Mouse (Mus musculus): Measurements from ENCODE around the gene Troap. TPM values are rescaled to one million over a fixed set of nuclear protein-coding genes. Genes with fewer than 3 reads are reported as not detected.

The Troap gene
- 4.6 and 10.3 TPM in 2 replicates for polyA plus RNA-seq (2015; fragmentation: Nextera tagmentation; extraction: Ambion mirVana)

DNA sequence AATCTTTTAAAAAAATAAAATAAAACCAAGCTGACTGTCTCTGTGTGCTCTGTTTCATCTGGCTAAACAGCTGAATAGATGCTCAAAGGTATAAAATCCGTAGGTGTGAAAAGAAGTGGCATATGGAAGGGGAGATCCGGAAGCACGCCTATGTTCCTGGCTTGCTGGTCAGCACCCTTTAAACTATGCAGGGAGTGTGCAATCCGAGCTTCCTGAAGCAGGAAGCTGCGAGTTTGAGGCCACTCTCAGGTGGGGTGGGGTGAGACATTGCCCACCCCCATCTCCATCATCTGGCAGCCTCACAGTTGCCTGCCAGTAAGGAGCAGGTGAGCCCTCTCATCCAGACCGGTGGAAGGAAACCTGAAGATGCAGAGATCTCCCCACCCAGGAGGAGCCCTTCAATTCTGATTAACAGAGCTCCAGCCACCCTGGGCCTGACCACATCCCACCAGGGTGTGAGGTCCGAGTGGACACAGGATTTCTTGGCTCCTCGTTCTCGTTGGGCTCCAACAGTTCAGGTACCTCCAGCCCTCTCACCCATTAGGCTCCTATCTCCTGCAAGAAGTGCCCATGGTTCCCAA is at the start of gene Troap:
Troap (plus strand) TSS at position 557 of the 581 bp plus-strand sequence.
- Histone ChIP-seq H3K4me1 (peaks cover 16% of the 10 kb centered on the region), H3K9me3 (replicated peaks) (no peaks in the 10 kb centered on the region), H3K4me2 (peak within 1 kb of the TSS; percentile 83), H3K4me3 (replicated peaks) (peak within 1 kb of the TSS; percentile 51), H3K9ac (replicated peaks) (peak within 1 kb of the TSS; percentile 71), H3K27me3 (replicated peaks) (peaks cover 7% of the 10 kb centered on the region; the same call in 1 of the 2 replicates), H3K27ac (replicated peaks) (peak within 1 kb of the TSS; percentile 93), H3K36me3 (no peaks in the 10 kb centered on the region)
- 22% methylated on average over 9 of the region's 9 CpGs for WGBS
- peak; percentile 42 for ATAC-seq (ENCODE audit: low FRiP score)

DNA sequence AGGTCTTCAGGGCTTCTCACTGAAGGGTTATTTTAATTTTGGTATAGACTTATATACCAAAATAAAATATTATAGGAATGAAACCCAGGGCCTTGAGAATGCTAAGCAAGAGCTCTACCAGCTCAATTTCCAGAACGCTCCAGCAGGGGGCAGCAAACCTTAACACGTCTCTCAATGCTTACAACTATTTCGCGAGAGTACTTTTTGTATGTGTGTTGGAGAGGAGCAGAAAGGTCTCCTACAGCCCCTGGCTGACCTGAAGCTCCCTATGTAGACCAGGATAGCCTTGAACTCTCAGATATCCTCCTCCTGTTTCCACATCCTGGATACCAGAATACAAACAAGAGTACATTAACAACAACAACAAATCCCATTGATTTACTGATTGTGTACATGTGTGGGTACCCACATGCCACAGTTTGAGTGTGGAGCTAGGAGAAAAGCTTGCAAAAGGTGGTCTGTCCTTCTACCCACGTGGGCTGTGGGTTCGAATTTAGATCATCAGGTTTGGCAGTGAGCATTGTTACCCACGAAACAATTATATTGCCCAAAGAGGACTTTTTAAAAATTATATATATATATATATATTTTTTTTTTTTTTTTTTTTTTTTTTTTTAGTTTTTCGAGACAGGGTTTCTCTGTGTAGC is 49.6 kb upstream of the Troap start:
- Histone ChIP-seq H3K4me2 (no peak overlapping the region), H3K27ac (replicated peaks) (no peak overlapping the region), H3K4me1 (peaks cover 8% of the 10 kb centered on the region), H3K4me3 (replicated peaks) (no peak overlapping the region), H3K36me3 (no peaks in the 10 kb centered on the region), H3K9me3 (replicated peaks) (no peaks in the 10 kb centered on the region), H3K27me3 (replicated peaks) (peaks cover 7% of the 10 kb centered on the region), H3K9ac (replicated peaks) (no peak overlapping the region)
- ATAC-seq (ENCODE audit: low FRiP score), result no peak
- 23% methylated on average over 7 of the region's 8 CpGs for WGBS

- Histone ChIP-seq H3K9ac (replicated peaks) (no peak overlapping the region), H3K4me3 (replicated peaks) (no peak overlapping the region), H3K4me1 (peaks cover 15% of the 10 kb centered on the region), H3K27me3 (replicated peaks) (peaks cover 13% of the 10 kb centered on the region), H3K27ac (replicated peaks) (no peak overlapping the region), H3K4me2 (no peak overlapping the region), H3K36me3 (no peaks in the 10 kb centered on the region), H3K9me3 (replicated peaks) (no peaks in the 10 kb centered on the region)
- ATAC-seq (ENCODE audit: low FRiP score), result no peak
- 76% methylated on average over 13 of the region's 13 CpGs for WGBS
Observed at GRCm38 (mm10) chr15:99025414-99025813, 49.0 kb upstream of the Troap start.

DNA sequence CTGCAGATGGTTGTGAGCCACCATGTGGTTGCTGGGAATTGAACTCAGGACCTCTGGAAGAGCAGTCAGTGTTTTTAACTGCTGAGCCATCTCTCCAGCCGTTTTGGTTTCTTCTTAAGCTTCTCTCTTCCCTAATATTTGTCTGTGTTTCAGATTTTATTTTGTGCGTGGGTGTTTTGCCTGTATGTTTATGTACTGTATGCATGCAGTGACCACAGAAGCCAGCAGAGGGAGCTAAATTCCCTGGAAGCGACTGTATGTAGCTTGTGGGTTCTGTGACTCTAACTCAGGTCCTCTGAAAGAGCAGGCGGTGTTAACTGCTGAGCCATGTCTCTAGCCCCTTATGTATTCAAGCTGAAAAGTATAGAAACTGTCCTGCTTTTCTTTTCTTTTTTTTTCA is 48.1 kb upstream of the Troap start:
- no peak for ATAC-seq (ENCODE audit: low FRiP score)
- H3K36me3 ChIP-seq, result no peaks in the 10 kb centered on the region
- no peak overlapping the region for H3K27ac ChIP-seq (replicated peaks)
- H3K4me2 ChIP-seq, result no peak overlapping the region
- no peaks in the 10 kb centered on the region for H3K9me3 ChIP-seq (replicated peaks)
- peaks cover 18% of the 10 kb centered on the region for H3K27me3 ChIP-seq (replicated peaks)
- H3K4me3 ChIP-seq (replicated peaks), result no peak overlapping the region
- peaks cover 18% of the 10 kb centered on the region for H3K4me1 ChIP-seq
- WGBS, result 54% methylated on average over 4 of the region's 4 CpGs
- H3K9ac ChIP-seq (replicated peaks), result no peak overlapping the region

GRCm38 (mm10) chr15:99027116-99027515 is 47.3 kb upstream of the Troap start:
- no peak overlapping the region for H3K27ac ChIP-seq (replicated peaks)
- H3K4me2 ChIP-seq, result no peak overlapping the region
- no peaks in the 10 kb centered on the region for H3K36me3 ChIP-seq
- no peak for ATAC-seq (ENCODE audit: low FRiP score)
- peaks cover 20% of the 10 kb centered on the region for H3K27me3 ChIP-seq (replicated peaks)
- WGBS, result 59% methylated on average over 5 of the region's 5 CpGs
- H3K9ac ChIP-seq (replicated peaks), result no peak overlapping the region
- H3K4me3 ChIP-seq (replicated peaks), result no peak overlapping the region
- H3K4me1 ChIP-seq, result peaks cover 18% of the 10 kb centered on the region
- no peaks in the 10 kb centered on the region for H3K9me3 ChIP-seq (replicated peaks)

DNA sequence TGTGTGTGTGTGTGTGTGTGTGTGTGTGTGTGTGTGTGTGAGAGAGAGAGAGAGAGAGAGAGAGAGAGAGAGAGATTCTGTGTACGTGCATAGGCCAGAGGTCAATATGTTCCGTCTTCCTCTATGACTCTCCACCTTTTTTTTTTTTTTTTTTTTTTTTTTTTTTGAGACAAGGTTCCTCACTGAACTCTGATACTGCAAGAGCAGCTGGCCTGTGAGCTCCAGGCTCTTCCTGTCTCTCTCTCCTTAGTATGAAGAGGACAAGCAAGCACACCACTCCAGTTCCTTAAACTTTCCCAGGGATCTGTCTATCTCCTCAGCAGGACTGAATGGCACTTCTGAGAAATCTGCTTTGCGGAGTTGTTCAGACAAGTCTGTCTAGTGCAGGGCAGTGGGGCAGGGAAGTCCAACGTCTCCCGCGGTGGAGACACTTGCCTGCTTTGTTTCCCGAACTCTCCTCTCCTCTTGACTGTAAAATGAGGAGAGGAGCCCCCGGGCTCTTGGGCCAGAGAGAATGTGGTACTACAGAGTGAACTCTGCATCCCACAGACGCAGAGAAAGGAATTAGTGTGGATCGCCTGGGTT is 45.4 kb upstream of the Troap start:
- no peaks in the 10 kb centered on the region for H3K36me3 ChIP-seq
- H3K27me3 ChIP-seq (replicated peaks), result peaks cover 20% of the 10 kb centered on the region
- peak overlapping the region; percentile 28; the same call in 1 of the 2 replicates for H3K9ac ChIP-seq (replicated peaks)
- WGBS, result 8% methylated on average over 10 of the region's 10 CpGs
- H3K4me1 ChIP-seq, result peaks cover 18% of the 10 kb centered on the region
- peak overlapping the region; percentile 72 for H3K4me2 ChIP-seq
- H3K27ac ChIP-seq (replicated peaks), result 0 out of 2 replicates have a peak overlapping the region, but pooled peaks have one; percentile 37
- ATAC-seq (ENCODE audit: low FRiP score), result no peak
- no peaks in the 10 kb centered on the region for H3K9me3 ChIP-seq (replicated peaks)
- H3K4me3 ChIP-seq (replicated peaks), result peak overlapping the region; percentile 42

DNA sequence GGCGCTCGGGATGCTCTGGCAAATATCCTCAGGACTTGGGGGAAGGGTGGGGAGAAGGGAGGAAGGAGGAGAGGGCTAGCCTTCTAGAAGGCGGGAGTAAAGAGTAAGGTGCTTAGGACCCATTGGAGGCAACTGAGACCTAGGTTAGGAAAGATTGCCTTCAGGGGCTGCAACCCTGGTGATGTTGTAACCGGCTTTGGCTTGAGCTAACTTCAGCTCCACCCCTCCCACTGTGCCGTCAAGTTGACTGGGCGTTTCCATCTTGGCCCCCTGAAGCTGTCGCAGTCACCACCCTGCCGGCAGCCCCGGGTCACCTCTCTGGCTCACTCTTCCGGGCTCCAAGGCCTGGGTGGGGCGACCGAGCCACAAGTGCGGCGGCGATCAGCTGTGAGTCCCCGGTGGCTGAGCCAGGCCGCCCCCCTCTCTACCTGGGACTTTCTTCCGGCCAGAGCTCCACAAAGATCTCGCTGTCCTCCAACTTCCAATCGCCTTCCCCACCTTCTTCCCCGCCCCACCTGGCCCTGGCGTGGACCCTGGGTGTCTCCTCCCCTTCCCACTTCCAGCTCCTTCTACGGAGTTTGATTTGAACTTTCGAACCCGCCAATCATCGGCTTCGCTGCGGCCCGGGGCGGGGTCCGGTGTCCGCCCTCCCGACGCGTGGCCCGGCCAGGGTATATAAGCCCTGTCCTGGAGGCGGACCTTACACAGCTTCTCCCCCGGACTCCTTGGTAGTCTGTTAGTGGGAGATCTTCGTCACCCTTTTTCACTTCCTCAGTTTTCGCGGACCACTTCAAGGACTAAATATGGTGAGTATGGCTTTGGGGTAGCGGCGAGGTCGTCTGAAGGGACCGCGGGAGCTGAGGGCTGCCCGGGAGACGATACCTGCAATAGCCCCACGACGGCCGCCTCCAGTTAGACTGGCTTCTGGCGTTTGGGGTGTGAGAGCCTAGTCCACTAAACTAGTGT is 44.5 kb upstream of the Troap start, which contains the start of gene Tuba1c:
Tuba1c (plus strand) TSS at position 273 of the 966 bp plus-strand sequence.
- Histone ChIP-seq H3K27me3 (replicated peaks) (peaks cover 20% of the 10 kb centered on the region), H3K27ac (replicated peaks) (peak within 1 kb of the TSS; percentile 45), H3K9me3 (replicated peaks) (no peaks in the 10 kb centered on the region), H3K4me1 (peaks cover 18% of the 10 kb centered on the region), H3K4me3 (replicated peaks) (peak within 1 kb of the TSS; percentile 42), H3K9ac (replicated peaks) (peak within 1 kb of the TSS; percentile 28), H3K36me3 (no peaks in the 10 kb centered on the region), H3K4me2 (peak within 1 kb of the TSS; percentile 72)
- no peak; the same call in 1 of the 2 replicates for ATAC-seq (ENCODE audit: low FRiP score)
- WGBS, result under 1% methylated on average over 52 of the region's 52 CpGs

GRCm38 (mm10) chr15:99030585-99031387 is 43.6 kb upstream of the Troap start:
- H3K9ac ChIP-seq (replicated peaks), result peak overlapping the region; percentile 28; the same call in 1 of the 2 replicates
- H3K4me3 ChIP-seq (replicated peaks), result peak overlapping the region; percentile 42
- H3K4me2 ChIP-seq, result peak overlapping the region; percentile 72
- H3K27me3 ChIP-seq (replicated peaks), result peaks cover 20% of the 10 kb centered on the region
- peak overlapping the region; percentile 45 for H3K27ac ChIP-seq (replicated peaks)
- peaks cover 18% of the 10 kb centered on the region for H3K4me1 ChIP-seq
- no peak for ATAC-seq (ENCODE audit: low FRiP score)
- no peaks in the 10 kb centered on the region for H3K36me3 ChIP-seq
- WGBS, result 14% methylated on average over 26 of the region's 26 CpGs
- no peaks in the 10 kb centered on the region for H3K9me3 ChIP-seq (replicated peaks)

DNA sequence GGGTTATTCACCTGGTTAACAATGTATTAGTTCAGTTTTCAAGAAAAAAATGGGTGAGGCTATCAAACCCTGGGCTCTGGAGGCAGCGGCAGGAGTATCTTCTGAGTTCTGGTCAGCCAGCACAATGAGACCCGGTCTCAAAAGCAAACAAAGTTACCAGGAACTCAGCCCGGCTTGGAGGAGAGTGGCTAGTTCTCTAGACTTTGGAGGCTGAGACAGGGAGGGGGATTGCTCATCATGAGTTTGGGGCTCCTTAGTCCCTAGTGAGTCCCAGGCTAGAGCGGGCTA is 43.0 kb upstream of the Troap start:
- no peaks in the 10 kb centered on the region for H3K36me3 ChIP-seq
- 0 out of 2 replicates have a peak overlapping the region, but pooled peaks have one; percentile 42 for H3K4me3 ChIP-seq (replicated peaks)
- WGBS, result 85% methylated on average over 4 of the region's 4 CpGs
- no peaks in the 10 kb centered on the region for H3K9me3 ChIP-seq (replicated peaks)
- ATAC-seq (ENCODE audit: low FRiP score), result no peak
- H3K4me2 ChIP-seq, result peak overlapping the region; percentile 72; the same call in 1 of the 2 replicates
- no peak overlapping the region for H3K9ac ChIP-seq (replicated peaks)
- peaks cover 18% of the 10 kb centered on the region for H3K4me1 ChIP-seq
- no peak overlapping the region for H3K27ac ChIP-seq (replicated peaks)
- peaks cover 20% of the 10 kb centered on the region for H3K27me3 ChIP-seq (replicated peaks)

GRCm38 (mm10) chr15:99032041-99032725 is 42.2 kb upstream of the Troap start:
- WGBS, result 84% methylated on average over 9 of the region's 9 CpGs
- no peak for ATAC-seq (ENCODE audit: low FRiP score)

More at GRCm38 (mm10) chr15:99032041-99032725, 42.2 kb upstream of the Troap start:
- Histone ChIP-seq H3K36me3 (no peaks in the 10 kb centered on the region), H3K4me2 (peak overlapping the region; percentile 19), H3K4me1 (peaks cover 18% of the 10 kb centered on the region), H3K9ac (replicated peaks) (no peak overlapping the region), H3K27ac (replicated peaks) (no peak overlapping the region), H3K4me3 (replicated peaks) (no peak overlapping the region), H3K9me3 (replicated peaks) (no peaks in the 10 kb centered on the region), H3K27me3 (replicated peaks) (peaks cover 20% of the 10 kb centered on the region)

Measured in neural tube, embryonic 15.5 days (tissue).